Mouse (Mus musculus) megakaryocyte, embryonic 14.5 days (primary cell): ENCODE results near the gene Cubn.

Source experiments
- FLI1 ChIP-seq: IDR thresholded peaks from 2 replicates; pipeline ENCODE4 v1.6.1; 2012; ENCODE audit warnings: low read length, inconsistent platforms, mixed read lengths
- GATA1 ChIP-seq: IDR thresholded peaks from 3 replicates; pipeline ENCODE4 v1.6.1; 2012; ENCODE audit warnings: mixed read lengths, low read length, inconsistent platforms, borderline replicate concordance

GRCm38 (mm10) chr2:13376166-13376565 lies 115.4 kb downstream of the Cubn start:
- TF ChIP-seq GATA1, result no peak
- no peak for TF ChIP-seq FLI1
